10 mouse cellular contexts compared by ENCODE assay signal in the genomic region with DNA sequence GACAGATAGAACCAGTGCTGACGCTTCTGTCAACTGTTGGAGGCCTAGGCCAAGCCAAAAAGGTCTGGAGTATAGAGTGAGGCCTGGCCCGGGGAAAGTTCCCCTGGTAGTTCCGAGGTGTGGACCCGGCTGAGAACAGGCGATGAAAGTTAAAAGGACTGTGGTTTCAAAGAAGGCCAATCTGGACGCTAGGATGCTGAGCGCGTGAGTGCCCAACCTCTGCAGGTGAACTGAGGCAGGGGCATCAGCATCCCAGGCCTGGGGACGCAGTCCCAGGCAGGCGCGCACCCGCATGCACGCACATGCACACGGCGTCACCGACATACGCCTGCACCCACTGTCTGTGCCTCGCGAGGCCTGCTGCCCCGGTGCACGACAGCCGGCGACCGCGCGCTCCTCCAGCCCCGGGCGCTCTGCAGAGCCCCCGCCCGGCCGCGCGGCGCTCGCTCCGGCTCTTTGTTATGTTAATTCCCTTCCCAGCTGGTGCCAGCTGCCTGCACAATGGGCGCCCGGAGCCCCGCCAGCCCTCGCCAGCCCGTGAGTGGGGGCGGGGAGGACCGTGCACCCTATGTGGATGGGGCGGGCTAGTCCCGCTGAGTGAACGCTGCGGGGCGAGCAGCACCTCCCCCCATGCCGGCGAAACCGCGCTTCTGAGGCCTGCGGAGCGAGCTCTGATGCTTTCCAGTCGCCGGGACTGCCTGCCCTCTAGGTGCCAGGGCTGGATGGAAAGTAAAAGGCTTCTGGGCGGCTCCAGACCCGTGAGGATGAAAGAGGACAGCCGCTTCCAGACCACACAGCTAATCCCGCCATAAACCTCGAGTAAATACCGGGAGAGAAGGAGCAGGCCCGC. TPM values are rescaled to one million over a fixed set of nuclear protein-coding genes. Genes with fewer than 3 reads are reported as not detected.
DNase-seq lines count a peak whose midpoint lies in the region; ATAC-seq and TF ChIP-seq lines count a peak whose summit lies in the region.
"Had no signal": no experiment of that assay in that cellular context is flagged by ENCODE, and none has a peak within 500 bp of the region (broad histone marks: within the 10 kb centered on the region; RNA-seq: fewer than 3 reads in every experiment).

No protein-coding gene starts in this region.

- peak; percentile 35; the same call in 1 of the 2 replicates for ATAC-seq in heart, embryonic 11.5 days (replicated peaks; ENCODE audit: insufficient number of reproducible peaks, low FRiP score, low TSS enrichment)
- peak; percentile 93 for ATAC-seq in neural tube, embryonic 14.5 days (ENCODE audit: low read depth)

- TF ChIP-seq POLR2A in liver, adult 2 months (IDR thresholded peaks at IDR 0.05; ENCODE audit: extremely low read depth, insufficient read depth, low read length): no peak

- H3K9me3 ChIP-seq in heart, embryonic 11.5 days (replicated peaks; ENCODE audit: control insufficient read depth, low read length): no peaks in the 10 kb centered on the region
- H3K9me3 ChIP-seq in neural tube, embryonic 14.5 days (ENCODE audit: control insufficient read depth, low read length): no peaks in the 10 kb centered on the region

- no peaks in the 10 kb centered on the region for H3K79me2 ChIP-seq in liver, adult 2 months (ENCODE audit: control insufficient read depth, insufficient read depth, low read length)

- TF ChIP-seq CTCF in liver, adult 2 months (IDR thresholded peaks at IDR 0.05; ENCODE audit: low read depth, low read length): no peak

- H3K36me3 ChIP-seq in heart, embryonic 11.5 days (ENCODE audit: control insufficient read depth, insufficient read depth, low read length): no peaks in the 10 kb centered on the region
- H3K36me3 ChIP-seq in liver, adult 2 months (ENCODE audit: control insufficient read depth, insufficient read depth, low read length): no peaks in the 10 kb centered on the region
- H3K36me3 ChIP-seq in neural tube, embryonic 14.5 days (ENCODE audit: control insufficient read depth, insufficient read depth, low read length): no peaks in the 10 kb centered on the region

- H3K27ac ChIP-seq in heart, embryonic 11.5 days (ENCODE audit: low read depth, low read length): no peak overlapping the region
- no peak overlapping the region for H3K27ac ChIP-seq in liver, adult 2 months (replicated peaks; ENCODE audit: insufficient read depth, low read depth, low read length)
- H3K27ac ChIP-seq in neural tube, embryonic 14.5 days (ENCODE audit: low read depth, low read length): peak overlapping the region; percentile 95
- H3K27ac ChIP-seq: macrophage had no signal

- WGBS in heart, embryonic 11.5 days (ENCODE audit: insufficient replicate concordance): under 1% methylated on average over 54 of the region's 63 CpGs
- WGBS in liver, adult 2 months: 5% methylated on average over 63 of the region's 63 CpGs
- 2% methylated on average over 63 of the region's 63 CpGs for WGBS in neural tube, embryonic 14.5 days

- peaks cover 23% of the 10 kb centered on the region for H3K4me1 ChIP-seq in heart, embryonic 11.5 days (ENCODE audit: control insufficient read depth, insufficient read depth, low read length)
- peaks cover 9% of the 10 kb centered on the region for H3K4me1 ChIP-seq in liver, adult 2 months (ENCODE audit: control insufficient read depth, insufficient read depth, low read length)
- peaks cover 18% of the 10 kb centered on the region for H3K4me1 ChIP-seq in neural tube, embryonic 14.5 days (ENCODE audit: control insufficient read depth, insufficient read depth, low read length)

- peaks cover 32% of the 10 kb centered on the region for H3K27me3 ChIP-seq in heart, embryonic 11.5 days (ENCODE audit: control insufficient read depth, insufficient read depth, low read length)
- H3K27me3 ChIP-seq in liver, adult 2 months (ENCODE audit: control insufficient read depth, insufficient read depth, low read length): peaks cover 8% of the 10 kb centered on the region
- H3K27me3 ChIP-seq in neural tube, embryonic 14.5 days (ENCODE audit: control insufficient read depth, insufficient read depth, low read length): no peaks in the 10 kb centered on the region
- H3K27me3 ChIP-seq: CH12.LX had no signal

- H3K4me2 ChIP-seq in heart, embryonic 11.5 days: peak overlapping the region; percentile 97
- peak overlapping the region; percentile 63 for H3K4me2 ChIP-seq in neural tube, embryonic 14.5 days (ENCODE audit: low read depth, low read length)

- peak; percentile 21 to 57 for DNase-seq in heart, adult 18-20 months
- no peak for DNase-seq in heart, adult 8-10 months (ENCODE audit: low spot score)
- peak; percentile 64 to 70 for DNase-seq in cerebellum, postnatal 36 days
- DNase-seq in kidney, postnatal 14 days: peak; percentile 54
- DNase-seq in liver, adult 2 months (ENCODE audit: extremely low read depth, low read depth, low spot score): no peak
- peak; percentile 49 to 70 for DNase-seq in thymus, postnatal 36 days

- peak overlapping the region; percentile 76 for H3K9ac ChIP-seq in heart, embryonic 11.5 days (ENCODE audit: low read depth, low read length)
- H3K9ac ChIP-seq in liver, adult 2 months (ENCODE audit: low read depth, low read length): peak overlapping the region; percentile 40; the same call in 1 of the 2 replicates
- peak overlapping the region; percentile 65 for H3K9ac ChIP-seq in neural tube, embryonic 14.5 days (replicated peaks; ENCODE audit: low read depth, low read length)

- H3K4me3 ChIP-seq in heart, embryonic 11.5 days (ENCODE audit: low read depth, low read length): peak overlapping the region; percentile 56
- H3K4me3 ChIP-seq in liver, adult 2 months (ENCODE audit: insufficient read depth, low read depth, low read length): peak overlapping the region; percentile 43; the same call in 1 of the 2 replicates
- H3K4me3 ChIP-seq in neural tube, embryonic 14.5 days (ENCODE audit: low read depth, low read length): peak overlapping the region; percentile 33

RNA-seq across cellular contexts. Expression of a gene that starts 21.0 kb away (rescaled TPM):
- 1 to 10 TPM; 2.4 to 2.8 TPM for total RNA-seq in heart, adult 18-20 months (2021)
- total RNA-seq in heart, adult 8-10 months (2022): 1 to 10 TPM; 2.4 to 4.5 (median 3.1) TPM
- 8.9 and 10.2 TPM in 2 replicates for polyA plus RNA-seq in heart, embryonic 11.5 days (2014; fragmentation: Nextera tagmentation; extraction: Ambion mirVana)
- total RNA-seq in liver, adult 2 months (2014; rRNA removed): 0.07 TPM in 1 of 2 replicates, not detected in the other
- 0.06 and 0.07 TPM in 2 replicates for polyA plus RNA-seq in liver, adult 2 months (2012; rRNA removed)
- 24.5 and 29.2 TPM in 2 replicates for polyA plus RNA-seq in neural tube, embryonic 14.5 days (2014; fragmentation: Nextera tagmentation; extraction: Ambion mirVana)
- total RNA-seq: CH12.LX had no signal
- polyA plus RNA-seq: macrophage had no signal

Comparison
In these comparisons a context has a peak if more than half of its experiments do, and no peak if none do; other contexts are left out.
1. DNase-seq: peak in heart, adult 18-20 months (2 of 2), cerebellum, postnatal 36 days (2 of 2), kidney, postnatal 14 days (single experiment) and thymus, postnatal 36 days (2 of 2); none in heart, adult 8-10 months (single experiment) and liver, adult 2 months (single experiment).
2. Peak in every context shown above with its lines, with median percentiles within 50 percentile points of each other: H3K4me3 ChIP-seq and H3K9ac ChIP-seq.